Mouse (Mus musculus): ENCODE measurements around the gene Scrn1. TPM values are rescaled to one million over a fixed set of nuclear protein-coding genes. Genes with fewer than 3 reads are reported as not detected.

The Scrn1 gene
- total and polyA plus RNA-seq, 3 experiments = 9.6 to 53.7 (median 31.4) TPM

- no peak for DNase-seq
Observed at GRCm38 (mm10) chr6:54566546-54566919, 244 bp upstream of the Scrn1 start.

- DNase-seq = peak; percentile 32
Observed at GRCm38 (mm10) chr6:54565012-54565411, 1.3 kb downstream of the Scrn1 start.

GRCm38 (mm10) chr6:54564506-54564991, 1.7 kb downstream of the Scrn1 start:
- no peak for DNase-seq

GRCm38 (mm10) chr6:54563561-54563960, 2.7 kb downstream of the Scrn1 start:
- DNase-seq = no peak

- DNase-seq = no peak
Observed at GRCm38 (mm10) chr6:54562018-54562809, 4.1 kb downstream of the Scrn1 start.

GRCm38 (mm10) chr6:54558466-54558865, 7.8 kb downstream of the Scrn1 start:
- DNase-seq = no peak

- DNase-seq = no peak
Observed at GRCm38 (mm10) chr6:54557671-54558070, 8.6 kb downstream of the Scrn1 start.

GRCm38 (mm10) chr6:54555816-54556215, 10.5 kb downstream of the Scrn1 start:
- DNase-seq = no peak

- DNase-seq = no peak
Observed at GRCm38 (mm10) chr6:54554341-54555110, 11.8 kb downstream of the Scrn1 start.

GRCm38 (mm10) chr6:54553632-54554031, 12.7 kb downstream of the Scrn1 start:
- DNase-seq = no peak

GRCm38 (mm10) chr6:54552721-54553413, 13.4 kb downstream of the Scrn1 start:
- DNase-seq = no peak

- DNase-seq = no peak
Observed at GRCm38 (mm10) chr6:54550801-54551323, 15.4 kb downstream of the Scrn1 start.

GRCm38 (mm10) chr6:54549311-54549710, 17.0 kb downstream of the Scrn1 start:
- DNase-seq = no peak

GRCm38 (mm10) chr6:54548314-54549019, 17.8 kb downstream of the Scrn1 start:
- no peak for DNase-seq

GRCm38 (mm10) chr6:54543646-54544045, 22.6 kb downstream of the Scrn1 start:
- no peak for DNase-seq

GRCm38 (mm10) chr6:54542836-54543235, 23.5 kb downstream of the Scrn1 start:
- no peak for DNase-seq

GRCm38 (mm10) chr6:54540252-54540887, 25.9 kb downstream of the Scrn1 start:
- DNase-seq = peak; percentile 90

GRCm38 (mm10) chr6:54539396-54539795, 26.9 kb downstream of the Scrn1 start:
- DNase-seq = no peak

- DNase-seq = no peak
Observed at GRCm38 (mm10) chr6:54538773-54539173, 27.5 kb downstream of the Scrn1 start.

GRCm38 (mm10) chr6:54537053-54537452, 29.2 kb downstream of the Scrn1 start:
- DNase-seq = no peak

GRCm38 (mm10) chr6:54535485-54535884, 30.8 kb downstream of the Scrn1 start:
- peak; percentile 29 for DNase-seq
